Mouse (Mus musculus) ES-E14 (cell line): ENCODE measurements at regions not wholly inside any gene's neighbourhood (a gene's known extent, or its start where the extent isn't known, plus 50 kb on each side); places are given as distances from the start of the nearest gene placed in this dataset.

Experiments
- DNase-seq: peaks from one replicate; pipeline ENCODE4 v3.0.0-alpha.2; 2013; ENCODE audit warnings: low read depth, low spot score
- H3K27ac ChIP-seq: 2 replicates; pipeline ENCODE4 v1.5.1; 2012; ENCODE audit warnings: low read depth, mild to moderate bottlenecking, low read length, moderate library complexity, mixed read lengths; ENCODE audit not compliant: poor library complexity, insufficient read depth, severe bottlenecking
- H3K36me3 ChIP-seq: 2 replicates; pipeline ENCODE4 v1.6.1; 2012; ENCODE audit warnings: mild to moderate bottlenecking, low read length, moderate library complexity, mixed read lengths; ENCODE audit not compliant: control insufficient read depth, poor library complexity, insufficient read depth, severe bottlenecking
- H3K4me1 ChIP-seq, 2 experiments: fragments of 150-350 bp in 1 of 2; sonication (generic) in 1 of 2; 2 replicates each; pipeline ENCODE4 v1.6.1; 2012; ENCODE audit warnings: low read length in 2 of 2, mild to moderate bottlenecking in 1 of 2, mixed read lengths in 1 of 2; ENCODE audit not compliant: control insufficient read depth in 2 of 2, insufficient read depth in 2 of 2, poor library complexity in 1 of 2
- H3K4me3 ChIP-seq, 2 experiments: fragments of 150-350 bp in 1 of 2; sonication (generic) in 1 of 2; 2 replicates each; pipeline ENCODE4 v1.5.1; 2012; ENCODE audit warnings: low read length in 2 of 2, low read depth in 1 of 2, mild to moderate bottlenecking in 1 of 2, mixed read lengths in 1 of 2; ENCODE audit not compliant: insufficient read depth in 1 of 2, poor library complexity in 1 of 2, severe bottlenecking in 1 of 2
- H3K9ac ChIP-seq: 2 replicates; pipeline ENCODE4 v1.6.1; 2012; ENCODE audit warnings: low read depth, mild to moderate bottlenecking, low read length, mixed read lengths; ENCODE audit not compliant: poor library complexity, insufficient read depth, severe bottlenecking
- H3K9me3 ChIP-seq: fragments of 150-350 bp; sonication (generic); 2 replicates; pipeline ENCODE4 v1.6.1; 2012; ENCODE audit warnings: low read depth, mild to moderate bottlenecking, low read length; ENCODE audit not compliant: control insufficient read depth, insufficient read depth
- CHD2 ChIP-seq: IDR thresholded peaks from 2 replicates; pipeline ENCODE4 v1.6.1; 2014; ENCODE audit warnings: mild to moderate bottlenecking, low read depth, low read length, inconsistent platforms
- HCFC1 ChIP-seq: IDR thresholded peaks from 2 replicates; pipeline ENCODE4 v1.6.1; 2012; ENCODE audit warnings: low read length, inconsistent platforms, borderline replicate concordance; ENCODE audit not compliant: insufficient read depth
- MAFK ChIP-seq: IDR thresholded peaks from 2 replicates; pipeline ENCODE4 v1.6.1; 2014; ENCODE audit warnings: mild to moderate bottlenecking, low read depth, low read length, inconsistent platforms; ENCODE audit not compliant: insufficient read depth
- ZC3H11A ChIP-seq: IDR thresholded peaks from 2 replicates; pipeline ENCODE4 v1.6.1; 2012; ENCODE audit warnings: low read depth, mild to moderate bottlenecking, inconsistent platforms, low read length, borderline replicate concordance
- ZNF384 ChIP-seq: IDR thresholded peaks from 2 replicates; pipeline ENCODE4 v1.6.1; 2012; ENCODE audit warnings: low read depth, low read length, inconsistent platforms
- in situ Hi-C, 2 experiments: fragments of 600-800 bp; cut with MboI; formaldehyde crosslinking; loops; one replicate each; pipeline ENCODE4 v1.15.1; 2025; ENCODE audit warnings: low sequenced_read_pairs in 2 of 2, inconsistent platforms in 1 of 2; ENCODE audit not compliant: unreplicated experiment in 2 of 2

- H3K27ac ChIP-seq = no peak overlapping the region
- no peak for TF ChIP-seq CHD2
- no peak for TF ChIP-seq ZNF384
- TF ChIP-seq ZC3H11A = no peak
- TF ChIP-seq MAFK = no peak
- TF ChIP-seq HCFC1 = no peak
- DNase-seq = no peak
- peaks cover 2 to 3% of the 10 kb centered on the region in 2 experiments; a peak in 2 of 4 replicates for H3K4me1 ChIP-seq
- no peak overlapping the region for H3K9ac ChIP-seq
- H3K36me3 ChIP-seq = no peaks in the 10 kb centered on the region
- in situ Hi-C loops = no loop called here
- H3K9me3 ChIP-seq = no peaks in the 10 kb centered on the region
- H3K4me3 ChIP-seq = no peak overlapping the region
Measured at GRCm38 (mm10) chr16:30852595-30852994, 228.6 kb downstream of the Xxylt1 start.

GRCm38 (mm10) chr16:30854716-30855115 lies 226.5 kb downstream of the Xxylt1 start:
- H3K36me3 ChIP-seq = no peaks in the 10 kb centered on the region
- TF ChIP-seq ZC3H11A (no peak), MAFK (no peak), CHD2 (no peak), HCFC1 (no peak), ZNF384 (no peak)
- no peaks in the 10 kb centered on the region for H3K9me3 ChIP-seq
- no peak for DNase-seq
- in situ Hi-C loops = no loop called here
- H3K27ac ChIP-seq = no peak overlapping the region
- H3K4me1 ChIP-seq = peaks cover 2 to 6% of the 10 kb centered on the region in 2 experiments; a peak in 2 of 4 replicates
- H3K9ac ChIP-seq = no peak overlapping the region
- H3K4me3 ChIP-seq = no peak overlapping the region

DNA sequence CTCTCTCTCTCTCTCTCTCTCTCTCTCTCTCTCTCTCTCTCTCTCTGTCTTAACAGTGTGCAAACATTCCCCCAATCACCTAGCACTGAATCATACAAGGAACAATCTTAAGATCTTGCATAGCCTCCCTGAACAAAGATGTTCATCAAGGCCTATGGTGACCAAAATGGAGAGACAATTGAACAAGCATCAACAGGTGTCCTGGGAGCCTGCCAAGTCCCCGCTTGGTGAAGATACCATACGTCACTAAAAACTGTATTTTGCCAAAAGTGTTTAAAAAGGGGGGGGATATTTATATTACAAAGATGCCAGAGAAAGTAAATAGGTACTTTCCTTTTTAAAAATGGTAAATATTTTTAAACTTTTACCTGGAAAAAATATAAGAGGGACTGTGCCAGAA lies 223.6 kb downstream of the Xxylt1 start:
- Histone ChIP-seq H3K9me3 (no peaks in the 10 kb centered on the region), H3K27ac (no peak overlapping the region), H3K4me1 (peaks cover 2 to 6% of the 10 kb centered on the region in 2 experiments; a peak in 2 of 4 replicates), H3K9ac (no peak overlapping the region), H3K36me3 (no peaks in the 10 kb centered on the region), H3K4me3 (no peak overlapping the region)
- TF ChIP-seq ZNF384 = no peak
- no peak for TF ChIP-seq ZC3H11A
- no peak for TF ChIP-seq CHD2
- no peak for TF ChIP-seq HCFC1
- TF ChIP-seq MAFK = no peak
- in situ Hi-C loops = no loop called here
- DNase-seq = no peak

DNA sequence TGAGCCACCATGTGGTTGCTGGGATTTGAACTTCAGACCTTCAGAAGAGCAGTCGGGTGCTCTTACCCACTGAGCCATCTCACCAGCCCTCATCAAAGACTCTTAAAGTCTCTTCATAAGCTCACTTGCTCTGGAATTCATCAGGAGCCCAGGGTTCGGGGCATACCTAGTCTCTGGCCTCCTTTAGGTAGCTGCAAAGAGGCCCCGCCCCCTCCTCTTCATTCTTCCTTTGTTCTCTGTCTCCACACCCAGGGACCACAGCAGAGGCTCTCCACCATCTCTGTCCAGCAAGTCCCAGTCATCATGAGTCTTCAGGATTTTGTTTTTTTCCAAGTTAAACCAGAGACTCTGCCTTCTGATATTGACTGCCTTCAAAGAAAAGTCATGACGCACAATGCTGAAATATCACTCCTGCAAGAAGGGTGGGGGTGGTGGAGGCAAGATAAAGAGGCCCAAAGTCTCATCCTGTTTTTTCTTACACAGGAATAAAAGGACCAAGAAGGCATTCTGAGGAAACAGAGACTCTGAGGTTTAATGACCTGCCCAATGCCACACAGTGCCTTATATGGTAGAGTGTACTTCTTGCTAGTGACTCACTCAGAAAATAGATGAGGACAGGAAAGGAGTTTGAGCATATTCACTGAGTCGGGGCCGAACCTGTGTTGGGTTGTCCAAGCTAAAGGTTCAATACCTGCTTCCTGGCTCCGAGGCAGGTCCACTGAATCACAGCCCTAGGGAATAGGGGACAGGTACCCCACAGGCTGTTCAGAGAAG lies 211.9 kb downstream of the Xxylt1 start:
- Histone ChIP-seq H3K9me3 (no peaks in the 10 kb centered on the region), H3K4me3 (no peak overlapping the region), H3K4me1 (peaks cover 6 to 8% of the 10 kb centered on the region in 2 experiments; a peak in 2 of 4 replicates), H3K27ac (no peak overlapping the region), H3K36me3 (no peaks in the 10 kb centered on the region), H3K9ac (no peak overlapping the region)
- DNase-seq = no peak
- in situ Hi-C loops = no loop called here
- TF ChIP-seq CHD2 (no peak), MAFK (no peak)
